Mouse (Mus musculus): ENCODE results near the gene Srcin1. TPM values are rescaled to one million over a fixed set of nuclear protein-coding genes. Genes with fewer than 3 reads are reported as not detected.
A peak's percentile ranks its signal among the peaks of the same experiment; 100 is the strongest.

The Srcin1 gene
- polyA plus RNA-seq, 1 experiment from 2014 or later, result 0.64 TPM

DNA sequence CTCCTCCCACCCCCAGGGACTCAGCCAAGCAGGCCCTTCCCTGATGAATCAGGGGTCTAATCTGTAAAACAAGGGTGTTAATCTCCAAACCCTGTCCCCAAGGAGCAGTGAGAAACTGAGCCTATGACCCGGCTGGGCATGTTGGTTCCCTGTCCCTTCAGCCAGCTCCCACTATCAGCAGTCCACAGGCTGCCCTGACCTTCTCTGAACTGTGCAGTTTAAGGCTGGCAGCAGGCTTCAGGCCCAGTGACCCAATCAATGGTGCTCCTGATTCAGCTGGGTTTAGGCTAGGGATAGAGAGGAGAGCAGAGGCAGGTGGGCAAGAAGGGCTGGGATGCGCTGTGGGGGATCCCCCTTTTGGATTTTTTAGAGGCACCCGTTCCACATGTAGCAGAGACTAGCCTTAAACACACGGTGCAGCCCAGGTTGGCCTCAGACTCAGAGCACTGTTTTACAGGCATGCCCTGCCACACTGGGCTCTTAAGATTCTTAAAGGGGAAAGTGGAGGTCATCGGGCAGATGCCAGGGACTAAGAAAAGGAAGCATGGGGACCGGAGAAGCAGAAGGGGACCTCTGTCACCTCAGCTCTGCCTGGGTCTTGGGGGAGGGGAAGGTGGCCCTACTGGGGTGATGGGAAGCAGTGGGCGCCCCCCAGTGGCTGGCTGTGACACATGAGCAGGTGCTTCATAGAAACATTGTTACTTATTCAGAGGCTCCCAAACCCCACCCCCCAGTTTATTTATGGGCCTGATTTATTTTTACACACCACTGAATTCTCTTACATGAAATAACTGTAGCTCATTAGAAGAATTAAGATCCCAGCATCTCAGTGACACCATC lies 19.2 kb downstream of the Srcin1 start:
- H3K4me2 ChIP-seq (replicated peaks; ENCODE audit: low read depth, low read length), result no peak overlapping the region
- H3K4me1 ChIP-seq (ENCODE audit: control insufficient read depth, insufficient read depth, low read length), result peaks cover 4% of the 10 kb centered on the region; the same call in 1 of the 2 replicates
- no peaks in the 10 kb centered on the region for H3K9me3 ChIP-seq (ENCODE audit: control insufficient read depth, low read depth, low read length)
- no peak overlapping the region for H3K4me3 ChIP-seq (ENCODE audit: low read depth, low read length)
- 17% methylated on average over 7 of the region's 7 CpGs for WGBS
- H3K36me3 ChIP-seq (ENCODE audit: control insufficient read depth, insufficient read depth, low read length), result no peaks in the 10 kb centered on the region
- no peak overlapping the region for H3K9ac ChIP-seq (replicated peaks; ENCODE audit: low read depth, low read length)
- peaks cover 6% of the 10 kb centered on the region; the same call in 1 of the 2 replicates for H3K27me3 ChIP-seq (ENCODE audit: control insufficient read depth, insufficient read depth, low read length)
- ATAC-seq (ENCODE audit: insufficient number of reproducible peaks, insufficient read depth, low FRiP score, low read depth), result 0 out of 2 replicates have a peak, but pooled peaks have one; percentile 19
- H3K27ac ChIP-seq (ENCODE audit: low read length), result no peak overlapping the region

- WGBS, result 42% methylated on average over 6 of the region's 6 CpGs
- no peak for ATAC-seq (ENCODE audit: insufficient number of reproducible peaks, insufficient read depth, low FRiP score, low read depth)
- Histone ChIP-seq H3K4me1 (ENCODE audit: control insufficient read depth, insufficient read depth, low read length) (no peaks in the 10 kb centered on the region; the same call in 1 of the 2 replicates), H3K36me3 (ENCODE audit: control insufficient read depth, insufficient read depth, low read length) (no peaks in the 10 kb centered on the region), H3K4me3 (ENCODE audit: low read depth, low read length) (no peak overlapping the region), H3K4me2 (replicated peaks; ENCODE audit: low read depth, low read length) (no peak overlapping the region), H3K9me3 (ENCODE audit: control insufficient read depth, low read depth, low read length) (no peaks in the 10 kb centered on the region), H3K27ac (ENCODE audit: low read length) (no peak overlapping the region), H3K9ac (replicated peaks; ENCODE audit: low read depth, low read length) (no peak overlapping the region), H3K27me3 (ENCODE audit: control insufficient read depth, insufficient read depth, low read length) (peaks cover 22% of the 10 kb centered on the region; the same call in 1 of the 2 replicates)
These were observed 20.8 kb downstream of the Srcin1 start for GRCm38 (mm10) chr11:97555144-97555543.

- WGBS, result 14% methylated on average over 8 of the region's 8 CpGs
- no peak overlapping the region for H3K4me2 ChIP-seq (replicated peaks; ENCODE audit: low read depth, low read length)
- H3K36me3 ChIP-seq (ENCODE audit: control insufficient read depth, insufficient read depth, low read length), result no peaks in the 10 kb centered on the region
- H3K4me1 ChIP-seq (ENCODE audit: control insufficient read depth, insufficient read depth, low read length), result no peaks in the 10 kb centered on the region; the same call in 1 of the 2 replicates
- H3K9ac ChIP-seq (replicated peaks; ENCODE audit: low read depth, low read length), result no peak overlapping the region
- no peak overlapping the region for H3K27ac ChIP-seq (ENCODE audit: low read length)
- H3K27me3 ChIP-seq (ENCODE audit: control insufficient read depth, insufficient read depth, low read length), result peaks cover 50% of the 10 kb centered on the region
- H3K4me3 ChIP-seq (ENCODE audit: low read depth, low read length), result no peak overlapping the region
- ATAC-seq (ENCODE audit: insufficient number of reproducible peaks, insufficient read depth, low FRiP score, low read depth), result no peak
- H3K9me3 ChIP-seq (ENCODE audit: control insufficient read depth, low read depth, low read length), result no peaks in the 10 kb centered on the region
These were observed 23.8 kb downstream of the Srcin1 start for GRCm38 (mm10) chr11:97552151-97552550.

DNA sequence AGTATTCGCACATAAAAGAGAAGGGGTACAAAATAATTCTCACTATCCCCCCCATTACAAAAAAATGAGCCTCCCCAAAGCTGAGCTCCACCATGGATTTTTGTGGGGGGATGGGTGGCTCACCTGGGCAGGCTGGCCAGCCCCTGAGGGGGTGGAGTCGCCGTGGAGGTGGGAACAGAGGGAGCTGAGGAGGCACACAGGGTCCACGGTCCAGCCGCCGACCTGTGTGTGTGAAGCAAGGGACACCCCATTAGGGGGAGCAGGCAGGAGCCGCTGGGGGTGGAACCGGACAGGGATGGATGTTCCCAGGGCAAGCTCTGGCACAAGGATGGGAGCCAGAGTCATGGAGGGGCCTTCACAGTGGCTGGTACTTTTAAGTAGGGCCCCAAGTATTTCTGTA lies 27.2 kb downstream of the Srcin1 start:
- no peak overlapping the region for H3K4me2 ChIP-seq (replicated peaks; ENCODE audit: low read depth, low read length)
- H3K36me3 ChIP-seq (ENCODE audit: control insufficient read depth, insufficient read depth, low read length), result no peaks in the 10 kb centered on the region
- H3K9me3 ChIP-seq (ENCODE audit: control insufficient read depth, low read depth, low read length), result no peaks in the 10 kb centered on the region
- H3K4me1 ChIP-seq (ENCODE audit: control insufficient read depth, insufficient read depth, low read length), result peaks cover 8% of the 10 kb centered on the region; the same call in 1 of the 2 replicates
- H3K4me3 ChIP-seq (ENCODE audit: low read depth, low read length), result no peak overlapping the region
- H3K9ac ChIP-seq (replicated peaks; ENCODE audit: low read depth, low read length), result no peak overlapping the region
- no peak overlapping the region for H3K27ac ChIP-seq (ENCODE audit: low read length)
- 42% methylated on average over 8 of the region's 8 CpGs for WGBS
- no peak for ATAC-seq (ENCODE audit: insufficient number of reproducible peaks, insufficient read depth, low FRiP score, low read depth)
- H3K27me3 ChIP-seq (ENCODE audit: control insufficient read depth, insufficient read depth, low read length), result peaks cover 71% of the 10 kb centered on the region

- Histone ChIP-seq H3K9me3 (ENCODE audit: control insufficient read depth, low read depth, low read length) (no peaks in the 10 kb centered on the region), H3K4me3 (ENCODE audit: low read depth, low read length) (no peak overlapping the region), H3K9ac (replicated peaks; ENCODE audit: low read depth, low read length) (no peak overlapping the region), H3K36me3 (ENCODE audit: control insufficient read depth, insufficient read depth, low read length) (no peaks in the 10 kb centered on the region), H3K27me3 (ENCODE audit: control insufficient read depth, insufficient read depth, low read length) (peaks cover 71% of the 10 kb centered on the region), H3K4me2 (replicated peaks; ENCODE audit: low read depth, low read length) (no peak overlapping the region), H3K27ac (ENCODE audit: low read length) (no peak overlapping the region), H3K4me1 (ENCODE audit: control insufficient read depth, insufficient read depth, low read length) (peaks cover 8% of the 10 kb centered on the region; the same call in 1 of the 2 replicates)
- ATAC-seq (ENCODE audit: insufficient number of reproducible peaks, insufficient read depth, low FRiP score, low read depth), result no peak
- 65% methylated on average over 12 of the region's 12 CpGs for WGBS
These were observed 27.9 kb downstream of the Srcin1 start for GRCm38 (mm10) chr11:97547957-97548706.

DNA sequence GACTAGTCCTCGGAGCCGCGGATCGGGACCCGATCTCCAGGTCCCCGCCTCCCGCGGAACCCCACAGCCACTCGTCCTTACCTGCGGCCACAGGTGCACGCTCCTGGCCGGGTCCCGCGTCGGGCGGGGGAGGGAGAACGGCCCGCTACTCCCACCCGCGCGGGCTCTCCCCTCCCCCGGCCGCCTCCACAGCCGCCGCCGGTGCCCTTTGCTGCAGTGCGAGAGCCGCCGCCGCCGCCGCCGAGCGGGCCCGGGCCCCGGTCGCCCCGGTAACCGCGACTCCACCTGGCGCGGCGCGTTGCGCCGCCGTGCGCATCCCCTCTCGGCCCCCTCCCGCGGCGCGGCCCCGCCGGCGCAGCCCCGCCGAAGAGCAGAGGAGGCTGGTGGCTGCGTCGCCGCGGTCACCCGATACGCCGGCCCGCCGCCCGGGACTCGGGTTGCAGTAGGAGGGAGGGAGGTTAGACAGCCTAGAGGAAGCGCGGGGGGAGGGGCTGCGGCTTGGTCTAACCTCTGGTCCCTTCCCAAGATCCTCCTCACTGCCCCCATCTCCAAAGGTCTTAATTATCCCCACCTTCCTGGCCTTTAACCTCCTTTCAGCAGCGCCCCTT lies 29.1 kb downstream of the Srcin1 start:
- 0% methylated on average over 48 of the region's 73 CpGs for WGBS
- H3K27ac ChIP-seq (ENCODE audit: low read length), result no peak overlapping the region
- no peaks in the 10 kb centered on the region for H3K36me3 ChIP-seq (ENCODE audit: control insufficient read depth, insufficient read depth, low read length)
- peak; percentile 44; the same call in 1 of the 2 replicates for ATAC-seq (ENCODE audit: insufficient number of reproducible peaks, insufficient read depth, low FRiP score, low read depth)
- H3K9me3 ChIP-seq (ENCODE audit: control insufficient read depth, low read depth, low read length), result no peaks in the 10 kb centered on the region
- peaks cover 8% of the 10 kb centered on the region; the same call in 1 of the 2 replicates for H3K4me1 ChIP-seq (ENCODE audit: control insufficient read depth, insufficient read depth, low read length)
- H3K9ac ChIP-seq (replicated peaks; ENCODE audit: low read depth, low read length), result no peak overlapping the region; the same call in 1 of the 2 replicates
- H3K4me2 ChIP-seq (replicated peaks; ENCODE audit: low read depth, low read length), result peak overlapping the region; percentile 99
- peak overlapping the region; percentile 52 for H3K4me3 ChIP-seq (ENCODE audit: low read depth, low read length)
- H3K27me3 ChIP-seq (ENCODE audit: control insufficient read depth, insufficient read depth, low read length), result peaks cover 66% of the 10 kb centered on the region

DNA sequence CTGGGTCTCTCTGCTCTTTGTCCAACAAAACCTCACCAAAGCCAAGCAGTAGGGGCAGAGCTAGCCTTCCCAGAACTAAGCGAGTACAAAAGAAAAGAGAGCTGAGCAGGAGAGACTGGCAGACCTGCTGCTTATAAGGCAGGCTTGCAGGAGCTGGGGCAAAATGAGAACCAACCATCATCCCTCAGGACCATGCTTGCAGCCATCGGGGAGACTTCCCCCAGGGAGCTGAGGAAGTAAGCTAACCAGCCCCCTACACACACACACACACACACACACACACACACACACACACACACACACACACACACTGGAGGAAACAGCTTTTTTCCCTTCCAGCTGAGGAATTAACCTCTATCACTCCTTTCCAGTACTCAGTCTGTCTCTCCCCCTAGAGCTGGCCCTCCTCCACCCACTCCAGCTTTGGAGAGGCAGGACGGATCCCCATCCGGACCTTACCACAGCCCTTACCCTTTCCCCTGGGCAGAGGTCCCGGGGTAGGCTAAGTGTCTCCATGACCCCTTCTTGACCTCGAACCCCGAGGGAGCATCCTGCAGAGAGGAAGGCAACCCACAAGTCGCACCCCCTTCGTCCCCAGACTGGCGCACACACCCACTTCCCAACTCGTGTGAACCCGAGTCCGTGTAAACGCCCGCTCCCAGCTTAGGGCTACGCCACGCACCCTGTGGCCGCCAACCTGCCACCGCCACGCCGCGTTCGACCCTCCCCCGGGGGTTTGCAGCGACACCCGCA lies 30.0 kb downstream of the Srcin1 start:
- 5% methylated on average over 26 of the region's 26 CpGs for WGBS
- Histone ChIP-seq H3K9me3 (ENCODE audit: control insufficient read depth, low read depth, low read length) (no peaks in the 10 kb centered on the region), H3K9ac (replicated peaks; ENCODE audit: low read depth, low read length) (no peak overlapping the region), H3K4me2 (replicated peaks; ENCODE audit: low read depth, low read length) (peak overlapping the region; percentile 99), H3K36me3 (ENCODE audit: control insufficient read depth, insufficient read depth, low read length) (no peaks in the 10 kb centered on the region), H3K4me1 (ENCODE audit: control insufficient read depth, insufficient read depth, low read length) (peaks cover 11% of the 10 kb centered on the region; the same call in 1 of the 2 replicates), H3K27me3 (ENCODE audit: control insufficient read depth, insufficient read depth, low read length) (peaks cover 56% of the 10 kb centered on the region), H3K4me3 (ENCODE audit: low read depth, low read length) (peak overlapping the region; percentile 52), H3K27ac (ENCODE audit: low read length) (no peak overlapping the region)
- no peak for ATAC-seq (ENCODE audit: insufficient number of reproducible peaks, insufficient read depth, low FRiP score, low read depth)
